Mouse (Mus musculus): ENCODE results near the gene Dpt.

DNA sequence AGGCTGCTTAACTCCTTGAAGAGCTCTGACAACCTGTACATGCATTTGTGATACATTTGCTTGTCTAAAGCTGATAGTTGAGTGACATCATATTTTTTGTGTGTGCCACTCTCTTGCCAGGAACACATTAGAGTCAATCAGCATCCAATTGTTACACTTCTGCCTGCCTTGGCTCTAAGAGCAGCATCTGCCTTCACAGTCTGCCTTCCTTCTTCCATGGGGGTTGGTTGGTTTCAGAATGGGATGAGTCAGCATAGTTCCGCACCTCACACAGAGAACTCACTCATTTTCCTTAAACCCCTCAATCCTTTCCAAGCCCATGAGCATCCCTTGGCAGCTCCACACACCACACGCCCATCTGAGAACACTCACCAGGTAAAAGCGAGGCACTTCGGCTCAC, 42.7 kb upstream of the Dpt start:
- TF ChIP-seq POLR2A (IDR thresholded peaks at IDR 0.05; ENCODE audit: extremely low read depth, insufficient read depth, low read length) = no peak
- TF ChIP-seq CTCF (IDR thresholded peaks at IDR 0.05; ENCODE audit: extremely low read depth, insufficient read depth, low read length) = no peak

All from cortical plate, adult 2 months (tissue).